Mouse (Mus musculus) bone marrow, adult 2 months (tissue): Measurements from ENCODE around the gene G0s2.

Experiments
- CTCF ChIP-seq: fragments of 200-500 bp; IDR thresholded peaks from 2 replicates; pipeline ENCODE4 v1.5.1; 2011; ENCODE audit warnings: low read length, control low read depth; ENCODE audit not compliant: control insufficient read depth, insufficient read depth
- POLR2A ChIP-seq: fragments of 200-500 bp; IDR thresholded peaks from 2 replicates; pipeline ENCODE4 v1.6.1; 2011; ENCODE audit warnings: low read depth, mild to moderate bottlenecking, control low read depth, low read length, borderline replicate concordance; ENCODE audit not compliant: control insufficient read depth

DNA sequence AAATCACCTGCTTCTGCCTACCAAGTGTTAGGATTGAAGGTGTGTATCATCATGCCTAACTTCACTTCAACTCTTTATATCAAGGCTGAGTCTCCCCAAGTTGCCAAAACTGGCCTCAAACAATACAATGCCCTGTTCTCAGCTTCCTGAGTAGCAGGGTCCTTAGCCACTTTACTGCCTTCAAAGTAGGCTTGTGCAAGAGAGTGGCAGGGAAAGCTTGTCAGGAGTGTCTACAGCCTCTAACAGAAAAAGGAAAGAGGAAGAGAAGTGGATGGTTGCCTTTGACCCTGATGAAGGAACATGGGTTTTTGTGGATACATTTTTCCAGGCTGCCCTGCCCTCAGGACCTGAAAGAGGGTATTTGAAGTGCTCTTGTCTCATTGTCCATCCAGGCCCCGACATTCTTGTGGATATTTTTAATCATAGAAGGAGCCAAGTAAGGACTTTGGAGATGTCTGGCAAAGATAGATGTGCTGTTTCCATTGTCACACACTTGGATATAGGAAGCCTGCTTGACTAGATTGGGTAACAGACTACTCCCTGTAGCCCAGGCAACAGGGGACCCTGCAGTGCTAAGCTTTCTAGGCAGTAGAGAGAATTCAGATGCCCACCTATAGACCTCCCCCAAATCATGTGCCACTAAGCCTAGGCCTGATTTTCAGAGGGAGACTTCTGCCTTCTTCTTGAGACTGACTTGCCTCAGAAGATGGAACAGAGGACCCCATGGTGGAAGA lies 36.9 kb upstream of the G0s2 start:
- TF ChIP-seq CTCF (no peak), POLR2A (no peak)
